9 mouse cellular contexts compared by ENCODE assay signal in genomic region chr14:31641506-31642155, GRCm38 (mm10). TPM values are rescaled to one million over a fixed set of nuclear protein-coding genes. Genes with fewer than 3 reads are reported as not detected.
A peak's percentile ranks its signal among the peaks of the same experiment; 100 is the strongest.
DNase-seq lines count a peak whose midpoint lies in the region; ATAC-seq and TF ChIP-seq lines count a peak whose summit lies in the region.
"Had no signal": no experiment of that assay in that cellular context is flagged by ENCODE, and none has a peak within 500 bp of the region (broad histone marks: within the 10 kb centered on the region; RNA-seq: fewer than 3 reads in every experiment).

No protein-coding gene starts in this region.

- no peaks in the 10 kb centered on the region for H3K9me3 ChIP-seq in ES-Bruce4 (replicated peaks; ENCODE audit: control insufficient read depth, insufficient read depth, low read length, poor library complexity, severe bottlenecking)
- H3K9me3 ChIP-seq in hindbrain, embryonic 12.5 days (replicated peaks) = no peaks in the 10 kb centered on the region
- H3K9me3 ChIP-seq in limb, embryonic 15.5 days = no peaks in the 10 kb centered on the region

- 73% methylated on average over 9 of the region's 9 CpGs for WGBS in hindbrain, embryonic 12.5 days
- 67% methylated on average over 9 of the region's 9 CpGs for WGBS in limb, embryonic 15.5 days

- H3K4me2 ChIP-seq in hindbrain, embryonic 12.5 days (replicated peaks) = peak overlapping the region; percentile 96
- peak overlapping the region; percentile 89 for H3K4me2 ChIP-seq in limb, embryonic 15.5 days

- peak overlapping the region; percentile 5 for H3K9ac ChIP-seq in ES-Bruce4 (ENCODE audit: low read depth, poor library complexity, severe bottlenecking)
- H3K9ac ChIP-seq in hindbrain, embryonic 12.5 days = peak overlapping the region; percentile 66; the same call in 1 of the 2 replicates
- peak overlapping the region; percentile 60 for H3K9ac ChIP-seq in limb, embryonic 15.5 days

- intact Hi-C loops in left cerebral cortex, postnatal 25 days (cut with DNase I) = no loop called here

- H3K36me3 ChIP-seq in ES-Bruce4 (ENCODE audit: control insufficient read depth, insufficient read depth, low read length, poor library complexity, severe bottlenecking) = no peaks in the 10 kb centered on the region
- no peaks in the 10 kb centered on the region for H3K36me3 ChIP-seq in hindbrain, embryonic 12.5 days
- no peaks in the 10 kb centered on the region for H3K36me3 ChIP-seq in limb, embryonic 15.5 days

- H3K27ac ChIP-seq in ES-Bruce4 (ENCODE audit: insufficient read depth, low read length) = no peak overlapping the region
- no peak overlapping the region for H3K27ac ChIP-seq in hindbrain, embryonic 12.5 days
- peak overlapping the region; percentile 96; the same call in 1 of the 2 replicates for H3K27ac ChIP-seq in limb, embryonic 15.5 days

- ATAC-seq in hindbrain, embryonic 12.5 days (ENCODE audit: low FRiP score) = no peak
- ATAC-seq in limb, embryonic 15.5 days (ENCODE audit: insufficient number of reproducible peaks, low FRiP score, low TSS enrichment, low read depth) = no peak

- peak overlapping the region; percentile 84 for H3K4me3 ChIP-seq in ES-Bruce4 (ENCODE audit: low read depth, low read length)
- peak overlapping the region; percentile 62 for H3K4me3 ChIP-seq in hindbrain, embryonic 12.5 days
- H3K4me3 ChIP-seq in limb, embryonic 15.5 days = peak overlapping the region; percentile 83

- H3K4me1 ChIP-seq in ES-Bruce4 (ENCODE audit: control insufficient read depth, insufficient read depth, low read length) = no peaks in the 10 kb centered on the region
- H3K4me1 ChIP-seq in hindbrain, embryonic 12.5 days = peaks cover 11% of the 10 kb centered on the region
- H3K4me1 ChIP-seq in limb, embryonic 15.5 days = peaks cover 13% of the 10 kb centered on the region

- TF ChIP-seq CTCF in ES-Bruce4 (IDR thresholded peaks at IDR 0.05; ENCODE audit: low read depth, low read length) = no peak

- no peak for TF ChIP-seq POLR2A in ES-Bruce4 (IDR thresholded peaks at IDR 0.05; ENCODE audit: insufficient read depth, low read length)

- no peaks in the 10 kb centered on the region for H3K27me3 ChIP-seq in ES-Bruce4 (ENCODE audit: control insufficient read depth, insufficient read depth, low read length, poor library complexity, severe bottlenecking)
- no peaks in the 10 kb centered on the region for H3K27me3 ChIP-seq in hindbrain, embryonic 12.5 days
- no peaks in the 10 kb centered on the region for H3K27me3 ChIP-seq in limb, embryonic 15.5 days

- peak; percentile 3 for DNase-seq in 3T3-L1 (ENCODE audit: low read depth, low spot score)
- no peak for DNase-seq in frontal cortex, postnatal 36 days (ENCODE audit: low spot score in 2 of 2)
- DNase-seq in left cerebral cortex, postnatal 25 days (ENCODE audit: low spot score in 2 of 2) = no peak
- DNase-seq in adrenal gland, postnatal 36 days = no peak
- no peak for DNase-seq in testis, postnatal 10 days (ENCODE audit: low spot score)

- TF ChIP-seq EP300 in ES-Bruce4 (IDR thresholded peaks at IDR 0.05; ENCODE audit: insufficient read depth, low read depth, low read length) = no peak

RNA-seq across cellular contexts. Expression of gene Hacl1, which starts 0.5 kb away (rescaled TPM):
- 20.9 and 26.0 TPM in 2 replicates for polyA plus RNA-seq in ES-Bruce4 (2011; ENCODE audit: insufficient read depth, insufficient read length, low read depth, missing spikeins)
- 6.9 and 11.5 TPM in 2 replicates for polyA plus RNA-seq in hindbrain, embryonic 12.5 days (2016; fragmentation: Nextera tagmentation; extraction: Ambion mirVana)
- polyA plus RNA-seq in limb, embryonic 15.5 days (2015; fragmentation: Nextera tagmentation; extraction: Ambion mirVana) = 12.2 and 14.7 TPM in 2 replicates
- 1 to 10 TPM; 7.8 TPM for total RNA-seq in left cerebral cortex, postnatal 25 days (2021)
- total RNA-seq in adrenal gland, postnatal 36 days (2021) = 10 to 100 TPM; 27.4 to 66.4 TPM

RNA-seq across cellular contexts. Expression of gene Btd, which starts 0.8 kb away (rescaled TPM):
- polyA plus RNA-seq in ES-Bruce4 (2011; ENCODE audit: insufficient read depth, insufficient read length, low read depth, missing spikeins) = 6.8 and 7.0 TPM in 2 replicates
- 20.2 and 20.8 TPM in 2 replicates for polyA plus RNA-seq in hindbrain, embryonic 12.5 days (2016; fragmentation: Nextera tagmentation; extraction: Ambion mirVana)
- polyA plus RNA-seq in limb, embryonic 15.5 days (2015; fragmentation: Nextera tagmentation; extraction: Ambion mirVana) = 37.1 and 37.8 TPM in 2 replicates
- total RNA-seq in left cerebral cortex, postnatal 25 days (2021) = 1 to 10 TPM; 7.7 to 8.8 TPM
- 10 to 100 TPM; 48.3 to 73.1 TPM for total RNA-seq in adrenal gland, postnatal 36 days (2021)

RNA-seq across cellular contexts. Expression of gene Gm49387, which starts 1.0 kb away (rescaled TPM):
- polyA plus RNA-seq in ES-Bruce4 (2011; ENCODE audit: insufficient read depth, insufficient read length, low read depth, missing spikeins) = not detected in 2 replicates
- polyA plus RNA-seq in hindbrain, embryonic 12.5 days (2016; fragmentation: Nextera tagmentation; extraction: Ambion mirVana) = 0.93 TPM in 1 of 2 replicates, not detected in the other
- 0.97 and 1.7 TPM in 2 replicates for polyA plus RNA-seq in limb, embryonic 15.5 days (2015; fragmentation: Nextera tagmentation; extraction: Ambion mirVana)
- total RNA-seq in left cerebral cortex, postnatal 25 days (2021) = under 1 TPM in 1 of 2 experiments, not detected in 1; 0.98 TPM
- not detected for total RNA-seq in adrenal gland, postnatal 36 days (2021)
- total RNA-seq: common myeloid progenitor, adult 5-6 weeks had no signal

RNA-seq across cellular contexts. Expression of gene Colq, which starts 50.5 kb away (rescaled TPM):
- not detected in 2 replicates for polyA plus RNA-seq in ES-Bruce4 (2011; ENCODE audit: insufficient read depth, insufficient read length, low read depth, missing spikeins)
- polyA plus RNA-seq in hindbrain, embryonic 12.5 days (2016; fragmentation: Nextera tagmentation; extraction: Ambion mirVana) = 0.18 and 0.65 TPM in 2 replicates
- 3.6 and 8.8 TPM in 2 replicates for polyA plus RNA-seq in limb, embryonic 15.5 days (2015; fragmentation: Nextera tagmentation; extraction: Ambion mirVana)
- total RNA-seq in left cerebral cortex, postnatal 25 days (2021) = 1 to 10 TPM; 1.7 TPM
- not detected for total RNA-seq in adrenal gland, postnatal 36 days (2021)
- total RNA-seq: common myeloid progenitor, adult 5-6 weeks had no signal

Comparison
In these comparisons a context has a peak if more than half of its experiments do, and no peak if none do; other contexts are left out.
1. H3K9ac ChIP-seq: peak in every context shown above with its lines; median percentile 66 in hindbrain, embryonic 12.5 days; 60 in limb, embryonic 15.5 days; 5 in ES-Bruce4.